Mouse (Mus musculus): Measurements from ENCODE around the gene Blcap.
"Not testable (repeated sequence)": the region's sequence is repeated elsewhere in the genome, so short reads cannot be mapped to it uniquely, and the experiment has no call there.

Blcap gene

DNA sequence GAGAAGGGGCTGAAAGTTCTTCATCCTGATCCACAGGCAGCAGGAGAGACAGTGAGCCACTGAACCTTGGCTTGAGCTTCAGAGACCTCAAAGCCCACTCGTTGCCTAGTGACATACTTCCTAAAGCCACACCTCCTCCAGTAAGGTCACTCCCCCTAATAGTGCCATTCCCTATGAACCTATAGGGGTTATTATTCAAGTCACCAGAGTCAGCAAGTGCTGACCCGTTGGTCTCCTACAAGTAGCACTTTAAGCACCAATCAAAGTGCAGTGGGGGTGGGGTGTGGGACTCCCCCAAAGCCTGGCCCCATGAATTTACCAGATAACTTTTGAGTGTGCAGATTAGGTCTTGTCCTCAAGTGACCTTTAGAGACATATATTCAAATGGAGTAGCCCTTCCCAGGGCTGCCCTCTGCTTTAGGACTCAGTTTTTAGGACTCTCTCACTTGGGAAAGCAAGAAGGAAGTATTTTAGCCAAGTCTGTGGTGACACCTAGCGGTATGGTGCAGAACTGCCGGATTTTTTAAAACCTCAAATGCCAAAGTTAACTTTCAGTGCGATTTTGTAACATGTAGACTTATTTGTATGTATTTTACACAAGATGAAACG is at the start of gene Blcap:
Gene Blcap (minus strand): TSS at position 51 of the 609 bp plus-strand sequence.
- in situ Hi-C loops (cut with MseI, MboI): loop anchor here (5.0 to 10.0 kb wide), 3 partner anchors 89 to 237 kb away; no protein-coding TSS in a partner anchor

- in situ Hi-C loops (cut with MseI, MboI): no loop called here
Measured at GRCm38 (mm10) chr2:157618393-157618792, 47.3 kb upstream of the Blcap start.

DNA sequence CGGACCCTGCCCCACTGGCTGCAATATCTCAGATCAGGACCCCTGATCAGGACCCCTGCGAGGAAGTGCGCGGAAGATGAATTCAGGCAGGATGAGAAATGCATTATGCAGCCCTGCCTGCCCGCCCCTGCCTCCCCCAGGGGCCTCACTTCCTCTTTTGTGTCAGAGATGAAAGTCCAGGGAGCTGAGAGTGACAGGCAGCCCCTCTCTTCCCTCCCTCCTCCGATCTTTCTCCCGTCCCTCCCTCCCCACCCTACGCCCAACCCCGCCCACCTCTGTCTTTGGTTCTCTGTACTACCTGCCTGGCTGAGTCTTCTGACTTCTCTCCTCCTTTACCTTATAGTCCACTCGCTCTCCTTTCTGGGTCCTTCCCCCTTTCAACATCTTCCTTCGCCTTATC is 42.9 kb upstream of the Blcap start:
- in situ Hi-C loops (cut with MseI, MboI): no loop called here

DNA sequence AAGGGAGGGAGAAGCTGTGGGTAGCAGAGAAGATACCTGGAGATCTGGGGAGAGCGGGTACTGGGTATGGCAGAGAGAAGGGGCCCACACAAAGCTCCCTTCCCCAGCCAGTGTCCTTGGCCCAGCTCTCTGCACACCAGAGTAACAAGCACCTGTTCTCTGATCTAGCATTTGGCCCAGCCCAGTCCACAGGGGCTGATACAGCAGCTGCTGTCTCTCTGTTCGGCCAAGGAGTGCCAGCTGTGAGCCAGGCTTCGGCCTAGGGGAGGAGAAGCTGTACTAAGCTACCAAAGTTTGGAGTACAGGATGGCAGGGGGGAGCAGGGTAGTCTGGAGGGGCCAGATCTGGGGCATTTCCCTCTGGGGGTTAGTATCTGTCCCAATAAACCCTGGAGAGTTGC is 40.7 kb upstream of the Blcap start:
- in situ Hi-C loops (cut with MseI, MboI): no loop called here

- in situ Hi-C loops (cut with MseI, MboI): no loop called here
Measured at GRCm38 (mm10) chr2:157607542-157608236, 36.6 kb upstream of the Blcap start.

- in situ Hi-C loops (cut with MseI, MboI): no loop called here
Measured at GRCm38 (mm10) chr2:157605025-157605675, 34.1 kb upstream of the Blcap start.

DNA sequence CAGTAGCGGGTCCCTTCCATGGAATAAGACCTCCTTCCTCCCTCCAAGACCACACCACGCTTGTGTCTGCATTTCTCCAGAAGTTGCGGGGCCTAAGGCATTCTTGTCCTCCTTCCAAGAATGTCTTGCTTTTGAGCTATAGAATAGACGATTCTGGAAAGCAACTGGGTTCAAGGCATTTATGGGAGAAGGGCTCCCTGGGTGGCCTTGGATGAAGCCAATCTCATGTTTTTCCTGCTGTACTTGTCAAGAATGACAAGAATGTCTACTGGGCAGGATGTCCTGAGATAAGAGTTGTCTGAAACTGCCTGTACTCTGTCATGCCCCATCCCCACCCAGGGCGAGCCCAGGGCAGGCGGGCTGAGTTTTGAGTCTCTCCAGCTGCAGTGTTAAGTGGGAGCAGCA is 30.4 kb upstream of the Blcap start:
- in situ Hi-C loops (cut with MseI, MboI): no loop called here

DNA sequence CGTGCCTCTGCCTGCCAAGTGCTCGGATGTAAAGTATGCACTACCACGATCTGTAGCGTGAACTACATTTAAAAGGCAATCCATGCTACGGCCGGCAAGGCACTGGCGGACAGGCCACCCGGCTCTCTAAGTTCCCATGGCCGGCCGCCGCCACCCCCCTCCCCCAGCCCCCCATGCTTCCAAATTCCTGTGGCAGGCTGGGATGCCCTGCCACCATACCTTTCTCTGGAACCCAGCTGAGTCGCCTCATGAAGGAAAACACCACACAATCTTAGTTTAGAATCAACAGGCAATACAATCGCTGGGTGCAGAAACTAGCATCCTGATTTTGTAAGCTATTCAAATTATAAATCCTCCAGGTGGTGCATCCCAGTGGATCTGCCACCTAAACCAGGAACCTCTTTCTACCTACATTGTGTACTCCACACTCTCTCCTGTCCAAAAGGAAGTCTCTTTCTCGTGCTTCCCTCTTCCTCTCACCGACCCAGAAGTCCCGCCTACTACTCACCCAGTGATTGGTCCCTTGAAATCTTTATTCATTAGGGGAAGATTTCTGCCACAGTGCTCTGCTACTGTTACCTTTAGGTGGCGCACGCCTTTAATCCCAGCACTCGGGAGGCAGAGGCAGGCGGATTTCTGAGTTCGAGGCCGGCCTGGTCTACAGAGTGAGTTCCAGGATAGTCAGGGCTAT is 25.9 kb upstream of the Blcap start:
- in situ Hi-C loops (cut with MseI, MboI): no loop called here

- in situ Hi-C loops (cut with MseI, MboI): not testable (repeated sequence)
Measured at GRCm38 (mm10) chr2:157585351-157585750, 14.3 kb upstream of the Blcap start.

GRCm38 (mm10) chr2:157572786-157573185 is 1.7 kb upstream of the Blcap start:
- in situ Hi-C loops (cut with MseI, MboI): loop anchor here (5.0 to 10.0 kb wide), 3 partner anchors 90 to 238 kb away; no protein-coding TSS in a partner anchor

DNA sequence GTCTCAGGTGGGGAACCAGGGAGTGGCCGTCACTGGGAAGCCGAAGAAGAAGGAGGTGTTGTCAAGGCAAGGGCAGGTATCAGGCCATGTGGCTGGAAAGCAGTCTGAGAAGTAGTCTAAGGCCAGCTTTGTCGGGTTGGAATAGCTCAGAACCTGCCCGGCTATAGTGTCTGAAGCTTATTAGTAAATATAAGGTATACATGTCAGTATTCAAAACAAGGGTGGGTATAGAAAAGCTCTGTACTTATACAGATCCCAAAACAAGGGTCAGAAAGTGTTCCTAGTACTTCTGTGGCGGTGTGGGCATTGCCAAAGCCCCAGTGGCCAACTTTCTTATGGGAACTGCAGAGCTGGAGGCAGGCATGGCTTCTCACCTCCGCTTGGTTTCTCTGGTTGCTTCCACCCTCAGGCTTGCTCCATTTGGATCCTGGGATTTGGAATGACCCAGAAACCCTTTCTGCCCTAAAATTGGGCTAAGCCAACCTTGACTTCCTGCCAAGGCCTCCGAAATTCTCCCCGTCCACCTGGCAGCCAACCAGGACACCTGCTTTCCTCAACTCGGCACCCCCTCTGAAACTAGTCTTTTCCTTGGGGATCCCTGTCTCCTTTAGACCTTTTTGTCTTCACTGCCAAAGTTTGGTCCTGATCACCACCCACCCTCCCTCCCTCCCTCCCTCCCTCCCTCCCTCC is 1.1 kb downstream of the Blcap start:
- in situ Hi-C loops (cut with MseI, MboI): loop anchor here (5.0 to 10.0 kb wide), 3 partner anchors 88 to 235 kb away; no protein-coding TSS in a partner anchor

- in situ Hi-C loops (cut with MseI, MboI): no loop called here
Measured at GRCm38 (mm10) chr2:157568881-157569280, 2.2 kb downstream of the Blcap start.

GRCm38 (mm10) chr2:157567235-157567961 is 3.7 kb downstream of the Blcap start:
- in situ Hi-C loops (cut with MseI, MboI): no loop called here

GRCm38 (mm10) chr2:157566260-157566952 is 4.7 kb downstream of the Blcap start:
- in situ Hi-C loops (cut with MseI, MboI): no loop called here

- in situ Hi-C loops (cut with MseI, MboI): no loop called here
Measured at GRCm38 (mm10) chr2:157565898-157566259, 5.2 kb downstream of the Blcap start.

- in situ Hi-C loops (cut with MseI, MboI): no loop called here
Measured at GRCm38 (mm10) chr2:157565446-157565845, 5.6 kb downstream of the Blcap start.

DNA sequence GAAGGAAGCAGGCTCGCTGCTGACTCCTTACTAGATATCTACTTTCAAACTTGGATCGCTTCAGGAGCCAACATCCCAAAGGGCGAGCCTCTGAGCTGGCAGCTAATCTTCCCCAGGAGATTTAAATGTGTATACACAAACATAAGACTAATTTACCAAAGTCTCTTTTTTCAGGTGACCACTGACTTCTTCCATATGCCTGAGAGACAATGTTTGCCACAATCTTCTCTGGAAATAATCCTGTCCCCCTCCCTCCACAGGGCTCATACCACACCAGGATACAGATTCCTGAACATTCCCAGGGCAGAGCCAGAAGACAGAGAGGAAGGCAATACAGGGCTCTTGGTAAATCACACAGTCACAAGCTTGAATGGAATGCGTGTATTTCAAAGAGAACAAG is 6.4 kb downstream of the Blcap start:
- in situ Hi-C loops (cut with MseI, MboI): no loop called here

DNA sequence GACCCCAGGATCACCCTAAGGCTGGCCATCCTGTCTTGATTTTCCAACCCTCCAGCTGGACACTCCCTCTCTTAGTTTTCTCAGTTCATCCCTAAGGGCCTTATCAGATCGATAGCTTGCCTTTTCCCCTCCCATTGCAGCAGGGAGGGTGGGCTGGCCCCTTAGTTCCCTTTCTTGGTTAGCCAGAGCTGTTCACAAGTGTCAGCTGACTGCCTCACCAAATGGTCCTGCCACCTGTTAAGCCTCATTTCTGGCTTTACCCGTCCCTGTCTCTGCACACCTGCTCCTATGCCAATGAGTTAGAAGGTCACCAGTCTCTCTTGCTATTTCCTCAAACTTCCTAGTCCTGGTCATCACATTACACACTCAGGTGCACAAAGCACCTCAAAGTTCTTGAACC is 8.0 kb downstream of the Blcap start:
- in situ Hi-C loops (cut with MseI, MboI): no loop called here

DNA sequence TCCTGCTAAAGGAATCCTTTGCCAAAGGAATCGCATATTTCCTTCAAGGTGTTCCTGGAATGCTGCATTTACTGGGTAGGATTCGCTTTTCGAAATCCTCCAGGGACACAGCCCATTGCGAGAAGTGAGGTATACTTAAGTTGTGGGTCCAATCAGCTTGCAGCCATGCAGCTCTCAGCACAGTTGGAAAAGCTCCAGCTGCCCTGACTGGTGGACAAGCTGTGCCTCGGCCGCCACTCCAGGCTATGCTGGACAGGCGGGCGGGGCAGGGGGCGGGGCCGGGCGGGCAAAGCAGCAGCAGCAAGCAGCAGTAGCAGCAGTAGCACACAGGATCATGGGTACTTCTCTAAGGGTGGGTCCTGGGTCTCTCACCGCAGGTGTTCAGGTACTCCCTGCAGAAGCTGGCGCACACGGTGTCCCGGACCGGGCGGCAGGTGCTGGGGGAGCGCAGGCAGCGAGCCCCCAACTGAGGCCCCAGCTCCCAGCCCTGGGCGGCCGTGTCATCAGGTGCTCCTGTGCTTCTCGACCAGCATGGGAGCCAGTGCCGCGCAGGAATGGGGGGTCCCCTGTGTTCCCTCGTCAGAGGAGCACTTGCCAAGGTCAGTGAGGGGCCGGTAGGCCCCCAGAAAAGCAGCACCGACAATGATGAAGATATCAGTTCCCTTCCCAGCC is 9.8 kb downstream of the Blcap start:
- in situ Hi-C loops (cut with MseI, MboI): no loop called here

- in situ Hi-C loops (cut with MseI, MboI): no loop called here
Measured at GRCm38 (mm10) chr2:157560302-157560701, 10.8 kb downstream of the Blcap start.
